Mouse (Mus musculus): Measurements from ENCODE around the gene Flt3l. TPM values are rescaled to one million over a fixed set of nuclear protein-coding genes. Genes with fewer than 3 reads are reported as not detected.
"Not testable (repeated sequence)": the region's sequence is repeated elsewhere in the genome, so short reads cannot be mapped to it uniquely, and the experiment has no call there.

The Flt3l gene
- polyA plus RNA-seq, 1 experiment from 2014 or later, result 5.1 TPM

DNA sequence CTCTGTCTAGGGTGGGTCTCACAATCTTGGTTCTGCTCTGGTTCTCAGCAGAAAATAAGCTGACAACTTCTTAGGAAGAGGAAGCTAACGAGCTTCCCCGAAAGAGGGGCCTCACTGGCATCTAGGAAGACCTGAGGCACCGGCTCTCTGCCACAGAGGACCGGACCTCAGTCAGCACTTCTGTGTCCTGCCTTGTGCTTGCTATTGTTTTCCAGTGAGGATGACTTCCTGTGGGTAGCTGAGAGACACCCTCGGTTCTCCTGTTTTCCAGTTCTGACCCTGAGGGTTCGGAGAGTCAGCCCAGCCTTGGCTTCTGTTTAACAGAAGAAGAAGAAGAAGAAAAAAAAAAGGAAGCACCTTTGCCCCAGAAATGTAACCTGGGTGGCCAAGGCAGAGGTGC lies 38.8 kb downstream of the Flt3l start:
- peak; percentile 31 for DNase-seq (ENCODE audit: low spot score)
- Histone ChIP-seq H3K27me3 (replicated peaks; ENCODE audit: insufficient read depth, low read length) (no peaks in the 10 kb centered on the region), H3K36me3 (ENCODE audit: insufficient read depth, low read length) (no peaks in the 10 kb centered on the region), H3K4me3 (ENCODE audit: low read depth, low read length) (no peak overlapping the region), H3K9me3 (ENCODE audit: low read length) (no peaks in the 10 kb centered on the region), H3K4me2 (replicated peaks; ENCODE audit: low read depth, low read length) (no peak overlapping the region), H3K4me1 (ENCODE audit: insufficient read depth, low read depth, low read length) (no peaks in the 10 kb centered on the region), H3K9ac (replicated peaks; ENCODE audit: low read depth) (no peak overlapping the region), H3K27ac (ENCODE audit: low read length) (peak overlapping the region; percentile 14; the same call in 1 of the 2 replicates)
- no peak for TF ChIP-seq EP300 (IDR thresholded peaks at IDR 0.05)
- TF ChIP-seq CTCF (IDR thresholded peaks at IDR 0.05), result no peak
- ATAC-seq, result peak; percentile 23; the same call in 1 of the 2 replicates
- WGBS, result 51% methylated on average over 6 of the region's 6 CpGs

DNA sequence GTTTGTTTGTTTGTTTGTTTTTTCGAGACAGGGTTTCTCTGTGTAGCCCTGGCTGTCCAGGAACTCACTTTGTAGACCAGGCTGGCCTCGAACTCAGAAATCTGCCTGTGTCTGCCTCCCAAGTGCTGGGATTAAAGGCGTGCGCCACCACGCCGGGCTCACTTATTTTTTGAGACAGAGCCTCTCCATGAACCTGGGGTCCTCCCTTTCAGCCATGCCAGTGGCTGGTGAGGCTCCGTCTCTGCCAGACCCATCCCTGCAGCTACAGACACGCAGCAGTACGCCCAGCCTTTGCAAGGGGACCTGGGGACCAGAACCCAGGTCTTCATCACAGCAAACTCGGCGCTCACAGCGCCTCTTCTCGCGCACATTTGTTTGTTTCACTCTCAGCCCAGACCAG lies 40.3 kb downstream of the Flt3l start:
- not testable (repeated sequence) for H3K9ac ChIP-seq (replicated peaks; ENCODE audit: low read depth); ATAC-seq; DNase-seq (ENCODE audit: low spot score); H3K4me2 ChIP-seq (replicated peaks; ENCODE audit: low read depth, low read length); H3K4me3 ChIP-seq (ENCODE audit: low read depth, low read length); H3K27me3 ChIP-seq (replicated peaks; ENCODE audit: insufficient read depth, low read length); H3K36me3 ChIP-seq (ENCODE audit: insufficient read depth, low read length); H3K9me3 ChIP-seq (ENCODE audit: low read length); H3K4me1 ChIP-seq (ENCODE audit: insufficient read depth, low read depth, low read length); H3K27ac ChIP-seq (ENCODE audit: low read length)
- 91% methylated on average over 14 of the region's 14 CpGs for WGBS

DNA sequence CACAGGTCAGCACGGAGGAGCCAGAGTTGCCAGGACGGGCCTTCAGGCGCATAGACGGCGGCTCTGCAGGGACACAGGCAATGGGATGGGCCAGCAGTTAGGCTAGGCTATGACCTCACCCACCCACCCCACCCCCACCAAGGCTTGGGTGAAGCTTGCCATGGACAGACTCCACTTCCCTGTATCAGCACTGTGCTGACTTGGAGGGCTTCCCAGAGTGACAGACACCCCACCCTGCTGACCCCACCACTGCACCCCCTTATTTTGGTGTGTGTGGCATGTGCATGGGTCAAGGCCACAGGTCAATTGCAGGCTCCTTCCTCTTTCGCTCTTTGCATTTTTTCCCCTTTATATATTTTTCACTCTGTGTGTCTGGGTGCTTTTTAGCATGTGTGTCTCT lies 40.9 kb downstream of the Flt3l start:
- Histone ChIP-seq H3K9ac (replicated peaks; ENCODE audit: low read depth) (no peak overlapping the region), H3K27ac (ENCODE audit: low read length) (no peak overlapping the region), H3K4me2 (replicated peaks; ENCODE audit: low read depth, low read length) (no peak overlapping the region), H3K4me3 (ENCODE audit: low read depth, low read length) (no peak overlapping the region), H3K27me3 (replicated peaks; ENCODE audit: insufficient read depth, low read length) (no peaks in the 10 kb centered on the region), H3K4me1 (ENCODE audit: insufficient read depth, low read depth, low read length) (no peaks in the 10 kb centered on the region), H3K36me3 (ENCODE audit: insufficient read depth, low read length) (no peaks in the 10 kb centered on the region), H3K9me3 (ENCODE audit: low read length) (no peaks in the 10 kb centered on the region)
- 71% methylated on average over 6 of the region's 6 CpGs for WGBS
- no peak for TF ChIP-seq EP300 (IDR thresholded peaks at IDR 0.05)
- no peak for TF ChIP-seq CTCF (IDR thresholded peaks at IDR 0.05)
- DNase-seq (ENCODE audit: low spot score) (no peak), ATAC-seq (no peak)

DNA sequence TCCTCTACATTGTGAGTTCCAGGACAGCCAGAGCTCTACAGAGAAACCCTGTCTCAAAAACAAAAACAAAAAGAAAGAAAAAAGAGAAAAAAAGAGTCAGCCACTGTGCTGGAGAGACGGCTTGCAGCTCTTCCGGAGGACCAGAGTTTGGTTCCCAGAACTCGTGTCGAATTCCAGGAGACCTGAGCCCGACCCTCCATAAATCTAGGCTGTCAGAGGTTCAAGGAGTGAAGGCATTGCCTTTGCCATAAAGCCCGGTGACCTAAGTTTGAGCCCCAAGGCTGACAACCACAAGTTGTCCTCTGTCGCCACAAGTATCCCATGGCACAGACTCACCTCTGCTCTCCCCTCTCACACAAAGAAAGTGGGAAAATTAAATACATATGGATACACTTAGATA lies 42.1 kb downstream of the Flt3l start:
- no peak for DNase-seq (ENCODE audit: low spot score)
- H3K9me3 ChIP-seq (ENCODE audit: low read length), result no peaks in the 10 kb centered on the region

DNA sequence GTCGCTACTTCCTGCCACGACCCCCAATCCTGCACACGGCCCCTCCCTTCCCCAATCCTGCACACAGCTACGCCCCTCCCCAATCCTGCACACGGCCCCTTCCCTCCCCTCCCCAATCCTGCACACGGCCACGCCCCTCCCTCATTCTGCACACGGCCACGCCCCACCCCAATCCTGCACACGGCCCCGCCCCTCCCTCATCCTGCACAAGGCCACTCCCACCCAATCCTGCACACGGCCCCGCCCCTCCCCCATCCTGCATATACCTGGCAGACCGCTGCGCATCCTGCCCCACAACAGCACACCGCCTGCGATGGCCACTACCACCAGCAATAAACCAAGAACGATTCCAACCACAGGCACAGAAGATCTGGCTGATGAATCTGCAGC lies 42.7 kb downstream of the Flt3l start:
- Histone ChIP-seq H3K36me3 (ENCODE audit: insufficient read depth, low read length) (no peaks in the 10 kb centered on the region), H3K4me3 (ENCODE audit: low read depth, low read length) (no peak overlapping the region), H3K9ac (replicated peaks; ENCODE audit: low read depth) (no peak overlapping the region), H3K27ac (ENCODE audit: low read length) (peak overlapping the region; percentile 2; the same call in 1 of the 2 replicates), H3K27me3 (replicated peaks; ENCODE audit: insufficient read depth, low read length) (no peaks in the 10 kb centered on the region), H3K4me1 (ENCODE audit: insufficient read depth, low read depth, low read length) (no peaks in the 10 kb centered on the region), H3K4me2 (replicated peaks; ENCODE audit: low read depth, low read length) (no peak overlapping the region), H3K9me3 (ENCODE audit: low read length) (no peaks in the 10 kb centered on the region)
- ATAC-seq (no peak), DNase-seq (ENCODE audit: low spot score) (peak; percentile 53)
- WGBS, result 34% methylated on average over 16 of the region's 18 CpGs
- TF ChIP-seq CTCF (IDR thresholded peaks at IDR 0.05) (no peak), EP300 (IDR thresholded peaks at IDR 0.05) (no peak)

More for the DNA sequence above, 42.1 kb downstream of the Flt3l start:
- Histone ChIP-seq H3K27ac (ENCODE audit: low read length) (no peak overlapping the region), H3K36me3 (ENCODE audit: insufficient read depth, low read length) (no peaks in the 10 kb centered on the region), H3K27me3 (replicated peaks; ENCODE audit: insufficient read depth, low read length) (no peaks in the 10 kb centered on the region), H3K9ac (replicated peaks; ENCODE audit: low read depth) (no peak overlapping the region), H3K4me2 (replicated peaks; ENCODE audit: low read depth, low read length) (no peak overlapping the region), H3K4me1 (ENCODE audit: insufficient read depth, low read depth, low read length) (no peaks in the 10 kb centered on the region), H3K4me3 (ENCODE audit: low read depth, low read length) (no peak overlapping the region)
- TF ChIP-seq EP300 (IDR thresholded peaks at IDR 0.05) (no peak), CTCF (IDR thresholded peaks at IDR 0.05) (no peak)
- ATAC-seq, result no peak
- 36% methylated on average over 7 of the region's 7 CpGs for WGBS

DNA sequence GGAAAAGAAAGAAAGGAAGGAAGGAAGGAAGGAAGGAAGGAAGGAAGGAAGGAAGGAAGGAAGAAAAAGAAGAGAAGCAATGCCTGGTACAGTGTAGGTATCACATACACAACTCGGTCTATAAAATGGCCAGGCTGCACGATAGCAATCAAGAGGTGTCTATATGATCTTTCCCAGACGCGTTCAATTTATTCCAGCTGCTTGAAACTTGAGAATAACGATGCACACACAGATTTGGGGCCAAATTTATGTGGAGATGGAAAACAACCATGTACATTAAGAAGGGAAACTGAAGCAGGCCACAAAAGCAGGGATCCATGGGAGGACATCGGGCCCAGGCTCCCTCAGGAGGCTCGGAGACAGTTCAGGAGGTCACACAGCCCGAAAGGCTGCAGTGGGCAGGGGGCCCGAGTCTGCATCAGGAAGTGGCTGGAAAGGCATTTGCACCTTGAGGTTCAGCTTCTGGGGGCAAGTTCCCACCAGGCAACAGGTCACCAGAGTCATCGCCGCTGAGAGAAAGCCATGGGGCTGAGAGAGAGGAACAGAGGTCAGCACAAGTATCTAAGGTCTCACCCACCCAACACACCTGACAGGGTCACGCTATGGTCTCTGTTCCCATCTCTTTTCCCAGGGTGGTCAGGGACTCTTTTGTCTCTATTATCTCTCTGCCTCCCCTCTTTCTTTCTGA lies 43.3 kb downstream of the Flt3l start:
- TF ChIP-seq CTCF (IDR thresholded peaks at IDR 0.05), result 0 out of 2 replicates have a peak, but pooled peaks have one; percentile 1
- TF ChIP-seq EP300 (IDR thresholded peaks at IDR 0.05), result no peak
- H3K4me1 ChIP-seq (ENCODE audit: insufficient read depth, low read depth, low read length), result no peaks in the 10 kb centered on the region
- H3K4me2 ChIP-seq (replicated peaks; ENCODE audit: low read depth, low read length), result no peak overlapping the region
- DNase-seq (ENCODE audit: low spot score) (no peak), ATAC-seq (no peak)
- no peak overlapping the region for H3K9ac ChIP-seq (replicated peaks; ENCODE audit: low read depth)
- peak overlapping the region; percentile 2; the same call in 1 of the 2 replicates for H3K27ac ChIP-seq (ENCODE audit: low read length)
- H3K4me3 ChIP-seq (ENCODE audit: low read depth, low read length), result no peak overlapping the region
- 41% methylated on average over 12 of the region's 12 CpGs for WGBS
- H3K9me3 ChIP-seq (ENCODE audit: low read length), result no peaks in the 10 kb centered on the region
- no peaks in the 10 kb centered on the region for H3K27me3 ChIP-seq (replicated peaks; ENCODE audit: insufficient read depth, low read length)
- no peaks in the 10 kb centered on the region for H3K36me3 ChIP-seq (ENCODE audit: insufficient read depth, low read length)

Data from lung, postnatal 0 days (tissue).